Mouse (Mus musculus) gastrocnemius, postnatal 14 days (tissue): ENCODE results near the gene Gtdc1. TPM values are rescaled to one million over a fixed set of nuclear protein-coding genes. Genes with fewer than 3 reads are reported as not detected.
A peak's percentile ranks its signal among the peaks of the same experiment; 100 is the strongest.

Experiments used
- DNase-seq: peaks from one replicate; pipeline ENCODE4 v3.0.0; 2021; ENCODE audit warnings: mixed read lengths
- intact Hi-C: fragments of 180-260 bp; cut with DNase I; formaldehyde crosslinking; loops from one replicate; pipeline ENCODE4 v1.15.1; 2025; ENCODE audit warnings: low total_unique reads
- total RNA-seq, 2 experiments: library from RNA; stranded (reverse); gene quantifications; 2 replicates each; pipeline ENCODE4 v1.2.3; 2021

Gtdc1 gene
- total RNA-seq, 2 experiments from 2014 or later = 23.5 to 24.4 TPM

GRCm38 (mm10) chr2:44554716-44555115 lies 372.7 kb downstream of the Gtdc1 start:
- intact Hi-C loops = no loop called here
- DNase-seq = no peak

- no peak for DNase-seq
- intact Hi-C loops = no loop called here
These were observed 378.1 kb downstream of the Gtdc1 start for GRCm38 (mm10) chr2:44549311-44549710.

GRCm38 (mm10) chr2:44542775-44543174 lies 384.7 kb downstream of the Gtdc1 start:
- DNase-seq = no peak
- intact Hi-C loops = no loop called here

- no peak for DNase-seq
- intact Hi-C loops = no loop called here
These were observed 385.7 kb downstream of the Gtdc1 start for GRCm38 (mm10) chr2:44541726-44542125.

GRCm38 (mm10) chr2:44540881-44541280 lies 386.6 kb downstream of the Gtdc1 start:
- intact Hi-C loops = no loop called here
- no peak for DNase-seq

GRCm38 (mm10) chr2:44539121-44539634 lies 388.3 kb downstream of the Gtdc1 start:
- no peak for DNase-seq

GRCm38 (mm10) chr2:44538135-44538534 lies 389.3 kb downstream of the Gtdc1 start:
- intact Hi-C loops = no loop called here

More at GRCm38 (mm10) chr2:44539121-44539634, 388.3 kb downstream of the Gtdc1 start:
- intact Hi-C loops = no loop called here

GRCm38 (mm10) chr2:44535760-44536159 lies 391.7 kb downstream of the Gtdc1 start:
- peak; percentile 79 for DNase-seq
- intact Hi-C loops = no loop called here

More at GRCm38 (mm10) chr2:44538135-44538534, 389.3 kb downstream of the Gtdc1 start:
- DNase-seq = no peak

GRCm38 (mm10) chr2:44535136-44535675 lies 392.3 kb downstream of the Gtdc1 start:
- DNase-seq = no peak
- intact Hi-C loops = no loop called here

GRCm38 (mm10) chr2:44526110-44527032 lies 401.1 kb downstream of the Gtdc1 start:
- intact Hi-C loops = no loop called here
- peak; percentile 26 for DNase-seq

GRCm38 (mm10) chr2:44525187-44525919 lies 402.1 kb downstream of the Gtdc1 start:
- intact Hi-C loops = no loop called here
- no peak for DNase-seq

GRCm38 (mm10) chr2:44519236-44519635 lies 408.2 kb downstream of the Gtdc1 start:
- DNase-seq = no peak
- intact Hi-C loops = no loop called here

- DNase-seq = no peak
- intact Hi-C loops = no loop called here
These were observed 409.4 kb downstream of the Gtdc1 start for GRCm38 (mm10) chr2:44518085-44518484.

Other genes with a start within 250 kb of the Gtdc1 start
- 10 to 100 TPM; 40.8 to 59.9 TPM for gene Zeb2, start 189.7 kb upstream of the Gtdc1 start, total RNA-seq